Mouse (Mus musculus) E14TG2a.4 (cell line): Measurements from ENCODE around the gene Ngrn.
A peak's percentile ranks its signal among the peaks of the same experiment; 100 is the strongest.

Experiments
- H3K27me3 ChIP-seq: 2 replicates; pipeline ENCODE4 v1.6.1; 2014; ENCODE audit warnings: low read length, control low read depth; ENCODE audit not compliant: insufficient read depth
- H3K36me3 ChIP-seq: 2 replicates; pipeline ENCODE4 v1.6.1; 2014; ENCODE audit warnings: low read length, control low read depth; ENCODE audit not compliant: insufficient read depth
- H3K4me1 ChIP-seq: replicated peaks from 2 replicates; pipeline ENCODE4 v1.6.1; 2014; ENCODE audit warnings: low read depth, low read length, control low read depth
- H3K4me3 ChIP-seq: replicated peaks from 2 replicates; pipeline ENCODE4 v1.5.1; 2014; ENCODE audit warnings: mild to moderate bottlenecking, low read length
- H3K9me3 ChIP-seq: 2 replicates; pipeline ENCODE4 v1.6.1; 2014; ENCODE audit warnings: low read length, control low read depth
- CTCF ChIP-seq: conservative IDR thresholded peaks from 2 replicates; pipeline ENCODE4 v1.5.1; 2014; ENCODE audit warnings: low read length
- NANOG ChIP-seq: IDR thresholded peaks from 2 replicates; pipeline ENCODE4 v1.6.1; 2014; ENCODE audit warnings: borderline replicate concordance, low read length, mixed read lengths
- POU5F1 ChIP-seq: IDR thresholded peaks from 2 replicates; pipeline ENCODE4 v1.6.1; 2014; ENCODE audit warnings: low read length, borderline replicate concordance

Ngrn gene

DNA sequence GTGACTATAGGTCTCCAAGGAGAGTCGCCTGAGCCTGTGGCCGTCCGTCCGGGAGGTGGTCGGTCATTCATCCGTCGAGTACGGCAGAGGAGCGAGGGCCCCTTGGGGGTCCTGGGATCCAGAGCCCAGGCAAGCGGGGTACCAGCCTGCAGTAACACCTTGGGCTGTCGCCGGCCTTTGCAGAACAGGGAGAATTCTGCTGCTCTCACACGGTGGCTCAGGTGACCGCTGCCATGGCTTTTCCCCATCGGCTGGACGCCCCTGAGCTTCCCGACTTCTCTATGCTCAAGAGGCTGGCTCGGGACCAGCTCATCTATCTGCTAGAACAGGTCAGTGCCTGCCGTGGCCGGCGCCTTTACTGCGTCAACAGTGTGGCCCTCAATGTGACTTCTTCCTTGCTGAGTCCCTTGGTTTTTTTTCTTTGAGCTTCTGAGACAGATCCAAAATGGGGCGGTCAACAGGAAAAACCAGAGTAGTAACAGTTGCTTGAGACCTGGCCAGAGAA is 8.8 kb downstream of the Ngrn start:
- Histone ChIP-seq H3K4me1 (peaks cover 25% of the 10 kb centered on the region), H3K9me3 (no peaks in the 10 kb centered on the region), H3K36me3 (peaks cover 68% of the 10 kb centered on the region), H3K27me3 (no peaks in the 10 kb centered on the region), H3K4me3 (peak overlapping the region; percentile 97)
- no peak for TF ChIP-seq CTCF

DNA sequence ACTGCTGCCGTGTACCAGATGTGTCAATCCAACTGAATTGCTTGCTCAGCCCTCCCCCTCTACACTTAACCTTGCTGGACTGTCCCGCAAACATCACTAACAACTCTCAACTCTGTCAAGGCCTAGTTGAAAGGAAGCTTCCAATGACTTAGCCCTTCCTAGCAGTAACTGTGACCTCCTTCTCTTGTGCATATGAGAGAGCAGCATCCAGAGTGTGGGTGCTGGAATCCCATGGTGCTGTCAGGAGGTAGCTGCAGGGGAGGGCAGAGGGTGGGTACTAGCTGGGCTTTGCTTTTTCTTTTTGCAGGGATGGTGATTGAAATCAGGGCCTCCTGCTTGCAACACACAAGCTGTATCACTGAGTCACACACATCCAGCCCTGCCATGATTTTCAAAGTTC is 12.4 kb downstream of the Ngrn start:
- no peak overlapping the region for H3K4me3 ChIP-seq
- H3K36me3 ChIP-seq = peaks cover 71% of the 10 kb centered on the region
- no peaks in the 10 kb centered on the region for H3K27me3 ChIP-seq
- no peaks in the 10 kb centered on the region for H3K9me3 ChIP-seq
- peaks cover 20% of the 10 kb centered on the region for H3K4me1 ChIP-seq
- TF ChIP-seq POU5F1 = no peak
- TF ChIP-seq CTCF = no peak
- no peak for TF ChIP-seq NANOG

DNA sequence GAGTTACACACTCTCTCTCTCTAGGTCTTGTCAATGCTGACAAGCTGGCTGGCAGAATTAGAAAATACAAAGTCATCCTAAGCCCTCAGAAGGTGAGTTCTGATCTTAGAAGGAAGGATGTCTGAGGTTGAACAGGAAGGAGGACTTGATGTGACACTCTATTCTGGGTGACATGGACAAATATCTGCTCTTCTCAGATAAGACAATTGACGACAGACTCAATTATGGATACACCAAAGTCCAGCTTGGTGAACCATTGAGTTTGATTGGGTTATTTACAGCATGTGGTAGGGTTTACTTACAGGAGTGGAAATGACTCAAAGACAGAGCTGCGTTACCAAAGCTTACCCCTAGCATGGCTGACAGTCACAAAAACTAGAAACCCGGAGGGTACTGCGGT is 15.4 kb downstream of the Ngrn start:
- H3K4me1 ChIP-seq = no peaks in the 10 kb centered on the region
- H3K9me3 ChIP-seq = no peaks in the 10 kb centered on the region
- peaks cover 98% of the 10 kb centered on the region for H3K36me3 ChIP-seq
- no peaks in the 10 kb centered on the region for H3K27me3 ChIP-seq
- no peak overlapping the region for H3K4me3 ChIP-seq
- TF ChIP-seq CTCF = no peak
- TF ChIP-seq NANOG = no peak
- TF ChIP-seq POU5F1 = no peak

DNA sequence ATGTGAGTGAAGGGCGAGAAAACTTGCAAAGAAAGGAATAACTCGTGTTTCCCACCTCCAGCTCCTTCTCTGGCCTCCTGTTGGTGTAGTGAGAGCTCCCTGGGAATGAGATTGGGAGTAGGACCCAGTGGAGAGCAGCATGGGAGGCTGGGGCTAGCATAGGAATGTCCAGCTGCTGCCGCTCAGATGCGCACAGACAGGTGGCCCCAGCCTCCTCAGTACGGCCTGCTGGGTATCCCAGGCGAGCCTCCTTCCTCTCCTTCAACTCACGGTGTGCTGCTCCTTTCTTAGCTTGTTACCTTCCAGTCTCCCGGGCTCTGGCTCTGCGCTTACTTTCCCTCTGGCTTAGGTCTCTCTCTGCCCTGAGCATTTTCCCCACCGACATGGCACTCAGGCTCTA is 19.0 kb downstream of the Ngrn start:
- Histone ChIP-seq H3K9me3 (no peaks in the 10 kb centered on the region), H3K27me3 (no peaks in the 10 kb centered on the region), H3K36me3 (peaks cover 96% of the 10 kb centered on the region), H3K4me1 (no peaks in the 10 kb centered on the region), H3K4me3 (no peak overlapping the region)
- no peak for TF ChIP-seq CTCF
- no peak for TF ChIP-seq NANOG
- no peak for TF ChIP-seq POU5F1

DNA sequence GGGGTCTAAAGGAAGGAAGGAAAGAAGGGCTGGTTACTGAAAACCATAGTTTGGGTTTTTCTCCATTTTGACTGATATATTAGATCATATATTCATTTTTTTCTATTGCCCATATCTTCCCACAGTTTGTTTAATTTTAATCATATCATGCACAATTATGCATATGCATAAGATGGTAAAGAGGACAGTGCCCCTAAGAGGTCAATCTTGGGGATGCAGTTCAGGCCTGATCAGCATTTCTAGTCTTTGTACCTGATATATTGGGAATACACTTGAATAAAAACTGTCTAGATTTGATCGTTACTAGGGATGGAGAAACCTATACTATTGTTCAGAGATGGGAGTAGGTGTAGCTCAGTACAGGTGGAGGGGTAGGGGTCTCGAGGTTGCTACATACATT is 20.0 kb downstream of the Ngrn start:
- H3K4me3 ChIP-seq = no peak overlapping the region
- peaks cover 97% of the 10 kb centered on the region for H3K36me3 ChIP-seq
- TF ChIP-seq NANOG (no peak), POU5F1 (no peak), CTCF (no peak)
- no peaks in the 10 kb centered on the region for H3K27me3 ChIP-seq
- no peaks in the 10 kb centered on the region for H3K9me3 ChIP-seq
- 0 out of 2 replicates have a peak, but pooled peaks cover 6% of the 10 kb centered on the region for H3K4me1 ChIP-seq

DNA sequence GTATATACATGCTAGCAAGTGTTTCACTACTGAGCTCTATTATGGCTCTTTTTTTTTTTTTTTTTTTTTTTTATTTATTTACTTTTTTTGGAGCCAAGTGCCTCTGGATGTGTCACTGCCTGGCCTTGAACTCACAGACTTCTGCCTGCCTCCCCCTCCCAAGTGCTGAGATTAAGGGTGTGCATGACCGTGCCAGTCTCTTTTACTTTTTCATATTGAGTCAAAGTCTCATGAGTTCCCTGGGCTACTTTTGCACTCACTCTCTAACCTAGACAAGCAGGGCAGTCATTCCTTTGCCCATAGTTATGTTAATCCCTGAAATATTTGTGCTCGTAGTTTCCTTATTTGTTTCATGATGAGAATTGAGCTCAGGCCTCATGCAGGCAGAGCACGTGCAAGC is 20.6 kb downstream of the Ngrn start:
- no peak overlapping the region for H3K4me3 ChIP-seq
- no peaks in the 10 kb centered on the region for H3K27me3 ChIP-seq
- H3K36me3 ChIP-seq = peaks cover 97% of the 10 kb centered on the region
- 0 out of 2 replicates have a peak, but pooled peaks cover 6% of the 10 kb centered on the region for H3K4me1 ChIP-seq
- no peaks in the 10 kb centered on the region for H3K9me3 ChIP-seq
- TF ChIP-seq CTCF (no peak), POU5F1 (no peak), NANOG (no peak)

DNA sequence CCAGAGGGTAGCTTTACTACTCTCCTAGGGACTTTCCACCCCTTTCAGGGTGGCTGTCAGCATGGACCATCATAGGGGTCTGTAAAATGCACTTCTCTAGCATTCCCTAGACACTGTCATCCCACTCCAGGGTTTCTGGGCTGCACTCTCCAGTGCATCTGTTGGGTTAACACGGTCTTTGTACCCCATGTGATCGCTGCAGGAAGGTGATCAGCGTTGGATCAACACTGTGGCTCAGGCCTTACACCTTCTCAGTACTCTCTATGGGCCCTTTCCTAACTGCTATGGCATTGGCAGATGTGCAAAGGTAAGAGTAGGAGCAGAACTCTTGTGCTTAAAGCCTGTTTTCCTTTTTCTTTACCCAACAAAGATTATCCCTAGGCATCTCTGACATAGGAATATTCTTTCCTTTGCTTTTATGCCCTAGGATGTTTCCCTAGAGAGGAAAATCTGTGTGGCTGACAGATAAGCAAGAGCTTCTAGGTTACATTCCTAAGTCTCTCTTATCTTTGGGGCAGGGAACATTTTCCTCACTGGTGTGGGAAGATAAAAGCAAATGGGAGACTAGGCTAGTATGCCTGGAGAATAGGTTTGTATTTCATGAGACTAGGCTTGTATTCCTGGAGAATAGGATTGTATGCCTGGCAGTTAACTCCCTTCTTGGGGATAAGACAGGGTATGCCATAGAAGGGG is 22.4 kb downstream of the Ngrn start:
- Histone ChIP-seq H3K36me3 (peaks cover 97% of the 10 kb centered on the region), H3K4me3 (no peak overlapping the region), H3K9me3 (no peaks in the 10 kb centered on the region), H3K4me1 (0 out of 2 replicates have a peak, but pooled peaks cover 6% of the 10 kb centered on the region), H3K27me3 (no peaks in the 10 kb centered on the region)
- TF ChIP-seq POU5F1 = no peak
- TF ChIP-seq NANOG = no peak
- TF ChIP-seq CTCF = no peak

DNA sequence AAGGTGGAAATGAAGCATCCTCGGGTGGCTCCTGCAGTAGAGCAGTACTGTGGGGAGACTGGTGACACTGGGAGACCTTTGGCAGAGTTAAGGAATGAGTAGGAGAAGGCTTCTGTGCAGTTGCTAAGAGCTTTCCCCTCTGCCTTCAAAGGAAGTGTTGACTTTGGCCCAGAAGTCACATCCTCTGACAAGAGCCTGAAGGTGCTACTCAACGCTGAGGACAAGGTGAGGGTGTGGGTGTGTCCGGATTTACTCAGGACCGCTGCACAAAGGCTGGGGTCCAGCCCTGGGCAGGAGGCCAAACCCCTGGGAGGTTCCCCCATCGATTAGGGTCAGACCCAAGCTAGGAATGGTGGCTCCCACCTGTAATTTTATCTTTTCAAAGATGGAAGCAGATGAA is 23.4 kb downstream of the Ngrn start:
- H3K9me3 ChIP-seq = no peaks in the 10 kb centered on the region
- 0 out of 2 replicates have a peak, but pooled peaks cover 6% of the 10 kb centered on the region for H3K4me1 ChIP-seq
- H3K36me3 ChIP-seq = peaks cover 94% of the 10 kb centered on the region
- H3K27me3 ChIP-seq = no peaks in the 10 kb centered on the region
- no peak for TF ChIP-seq POU5F1
- no peak for TF ChIP-seq CTCF
- TF ChIP-seq NANOG = no peak
- H3K4me3 ChIP-seq = no peak overlapping the region

DNA sequence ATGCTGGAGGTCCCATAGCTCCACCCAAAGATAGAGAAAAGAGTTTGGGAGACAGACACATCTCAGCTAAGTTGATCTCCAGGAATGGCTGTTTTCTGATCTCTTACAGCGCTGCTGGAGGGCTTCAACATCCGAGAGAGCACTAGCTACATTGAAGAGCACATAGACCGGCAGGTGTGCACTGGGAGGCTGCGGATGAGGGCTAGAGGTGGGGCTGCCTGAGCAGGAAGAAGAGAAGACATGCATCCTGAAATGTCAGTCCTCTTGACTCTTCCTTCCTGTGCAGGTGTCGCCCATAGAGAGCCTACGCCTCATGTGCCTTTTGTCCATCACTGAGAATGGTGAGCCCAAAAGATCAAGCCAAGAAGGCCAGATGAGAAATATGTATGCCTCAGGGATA is 24.7 kb downstream of the Ngrn start:
- Histone ChIP-seq H3K9me3 (no peaks in the 10 kb centered on the region), H3K4me3 (no peak overlapping the region), H3K27me3 (no peaks in the 10 kb centered on the region), H3K4me1 (peaks cover 12% of the 10 kb centered on the region), H3K36me3 (peaks cover 94% of the 10 kb centered on the region)
- TF ChIP-seq POU5F1 (no peak), NANOG (no peak), CTCF (no peak)
